Mouse (Mus musculus): Measurements from ENCODE around the gene Arap1.

DNA sequence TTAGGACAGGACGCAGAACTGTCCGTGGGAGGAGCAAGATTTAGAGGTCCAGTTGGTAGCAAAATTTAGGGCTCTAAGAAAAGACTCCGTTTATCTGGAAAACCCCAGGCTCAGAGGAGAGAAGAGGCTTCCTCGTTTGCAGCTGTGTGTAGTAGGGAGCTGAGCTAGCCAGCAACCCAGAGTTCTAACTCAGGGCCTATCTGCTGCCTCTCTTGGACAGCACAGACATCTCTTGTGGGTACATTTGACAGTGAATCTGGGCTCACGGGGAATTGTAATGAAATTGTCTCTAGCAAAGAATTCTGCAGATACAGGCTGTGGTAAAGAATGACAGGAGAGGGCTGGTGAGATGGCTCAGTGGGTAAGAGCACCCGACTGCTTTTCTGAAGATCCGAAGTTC, 45.2 kb upstream of the Arap1 start:
- no peak for TF ChIP-seq CTCF (IDR thresholded peaks at IDR 0.05; ENCODE audit: low read depth, low read length)
- TF ChIP-seq POLR2A (IDR thresholded peaks at IDR 0.05; ENCODE audit: extremely low read depth, insufficient read depth, low read length) = no peak
